Mouse (Mus musculus): Measurements from ENCODE around the gene Wdr91. TPM values are rescaled to one million over a fixed set of nuclear protein-coding genes. Genes with fewer than 3 reads are reported as not detected.

The Wdr91 gene
- total RNA-seq, 1 experiment from 2014 or later: 23.2 TPM

GRCm38 (mm10) chr6:34921941-34922340 lies 11.3 kb upstream of the Wdr91 start:
- 0 out of 2 replicates have a peak, but pooled peaks have one; percentile 40 for ATAC-seq (replicated peaks; ENCODE audit: insufficient number of reproducible peaks, low FRiP score, low TSS enrichment, poor library complexity, severe bottlenecking)

GRCm38 (mm10) chr6:34920631-34921030 lies 10.0 kb upstream of the Wdr91 start:
- no peak for ATAC-seq (replicated peaks; ENCODE audit: insufficient number of reproducible peaks, low FRiP score, low TSS enrichment, poor library complexity, severe bottlenecking)

DNA sequence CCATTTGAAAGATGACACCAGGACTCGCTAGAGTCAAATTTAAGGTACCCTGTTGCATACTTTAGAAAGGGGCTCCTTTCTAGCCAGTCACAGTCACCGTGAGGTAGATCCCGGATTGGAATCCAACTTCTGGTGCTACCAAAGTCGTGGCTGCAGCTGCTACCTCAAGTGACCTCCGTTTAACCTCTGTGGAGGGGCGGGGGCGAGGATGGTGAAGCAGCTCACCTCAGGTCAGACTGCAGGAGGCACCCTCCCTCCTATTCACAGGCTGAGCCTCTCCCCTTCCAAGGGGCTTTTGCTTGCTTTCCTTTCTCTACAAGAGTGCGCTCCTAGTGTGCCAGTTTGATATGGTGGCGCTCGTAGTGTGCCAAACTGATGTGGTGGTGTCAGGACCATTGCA lies 9.3 kb upstream of the Wdr91 start, which contains the start of gene Stra8:
Gene Stra8, plus strand, starts transcription at position 208 of the 400 bp plus-strand sequence.
- ATAC-seq (replicated peaks; ENCODE audit: insufficient number of reproducible peaks, low FRiP score, low TSS enrichment, poor library complexity, severe bottlenecking): no peak

DNA sequence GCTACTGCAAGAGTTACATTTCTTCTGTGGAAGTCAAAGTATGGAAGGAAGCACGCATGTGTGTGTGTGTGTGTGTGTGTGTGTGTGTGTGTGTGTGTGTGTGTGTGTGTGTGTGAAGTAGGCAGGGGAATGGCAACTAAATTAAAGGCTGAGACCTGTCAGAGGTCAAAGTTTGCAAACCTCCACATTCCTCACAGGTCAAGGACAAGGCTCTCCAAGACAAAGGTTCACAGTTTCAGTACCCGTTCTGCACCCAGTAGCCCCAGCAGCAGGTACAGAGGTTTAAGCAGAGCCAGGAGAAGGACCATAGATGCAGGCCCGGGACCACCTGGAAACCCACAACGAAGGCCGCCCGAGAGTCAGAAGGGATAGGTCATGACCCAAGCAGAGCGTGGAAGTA lies 8.5 kb upstream of the Wdr91 start:
- ATAC-seq (replicated peaks; ENCODE audit: insufficient number of reproducible peaks, low FRiP score, low TSS enrichment, poor library complexity, severe bottlenecking): no peak

DNA sequence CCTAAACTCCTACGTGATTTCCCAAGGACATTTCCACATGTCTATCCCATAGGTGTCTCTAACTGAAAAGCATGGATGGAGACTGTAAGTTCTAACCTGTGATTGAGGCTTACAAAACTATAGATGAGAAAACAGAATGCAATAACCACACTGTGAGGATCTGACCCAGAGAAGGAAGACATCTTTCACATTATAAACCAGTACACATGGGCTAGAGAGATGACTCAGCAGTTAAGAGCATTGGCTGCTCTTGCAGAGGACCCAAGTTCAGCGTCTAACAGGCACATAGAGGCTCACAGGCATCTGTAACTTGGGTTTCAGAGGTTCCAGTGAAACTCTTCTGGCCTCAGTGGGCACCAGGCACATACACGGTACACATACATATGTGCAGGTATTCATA lies 3.8 kb upstream of the Wdr91 start:
- ATAC-seq (replicated peaks; ENCODE audit: insufficient number of reproducible peaks, low FRiP score, low TSS enrichment, poor library complexity, severe bottlenecking): no peak

DNA sequence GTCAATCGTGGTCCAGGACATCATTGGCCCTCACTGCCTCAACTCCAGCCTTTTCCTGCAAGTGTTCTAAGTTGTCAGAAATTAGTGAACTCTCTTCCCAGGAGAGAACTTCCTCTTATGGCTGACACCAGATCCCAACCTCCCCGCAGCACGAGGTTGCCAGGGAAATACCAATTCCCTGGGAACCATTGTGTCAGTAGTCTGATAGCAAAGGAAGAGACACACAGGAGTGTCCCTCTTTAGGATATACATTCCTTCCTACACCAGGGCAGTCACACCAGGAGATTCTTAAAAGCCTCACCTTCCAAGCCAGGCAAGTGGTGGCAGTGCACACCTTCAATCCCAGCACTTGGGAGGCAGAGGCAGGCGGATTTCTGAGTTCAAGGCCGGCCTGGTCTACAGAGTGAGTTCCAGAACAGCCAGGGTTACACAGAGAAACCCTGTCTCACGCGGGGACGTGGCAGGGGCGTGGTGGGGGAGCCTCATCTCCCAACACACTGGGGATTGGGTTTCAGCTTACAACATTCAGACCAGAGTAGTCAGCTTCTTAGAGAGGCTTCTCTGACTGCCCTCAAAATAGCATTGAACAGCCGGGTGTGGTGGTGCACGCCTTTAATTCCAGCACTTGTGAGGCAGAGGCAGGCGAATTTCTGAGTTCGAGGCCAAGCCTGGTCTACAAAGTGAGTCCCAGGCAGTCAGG lies 2.8 kb upstream of the Wdr91 start:
- ATAC-seq (replicated peaks; ENCODE audit: insufficient number of reproducible peaks, low FRiP score, low TSS enrichment, poor library complexity, severe bottlenecking): no peak

DNA sequence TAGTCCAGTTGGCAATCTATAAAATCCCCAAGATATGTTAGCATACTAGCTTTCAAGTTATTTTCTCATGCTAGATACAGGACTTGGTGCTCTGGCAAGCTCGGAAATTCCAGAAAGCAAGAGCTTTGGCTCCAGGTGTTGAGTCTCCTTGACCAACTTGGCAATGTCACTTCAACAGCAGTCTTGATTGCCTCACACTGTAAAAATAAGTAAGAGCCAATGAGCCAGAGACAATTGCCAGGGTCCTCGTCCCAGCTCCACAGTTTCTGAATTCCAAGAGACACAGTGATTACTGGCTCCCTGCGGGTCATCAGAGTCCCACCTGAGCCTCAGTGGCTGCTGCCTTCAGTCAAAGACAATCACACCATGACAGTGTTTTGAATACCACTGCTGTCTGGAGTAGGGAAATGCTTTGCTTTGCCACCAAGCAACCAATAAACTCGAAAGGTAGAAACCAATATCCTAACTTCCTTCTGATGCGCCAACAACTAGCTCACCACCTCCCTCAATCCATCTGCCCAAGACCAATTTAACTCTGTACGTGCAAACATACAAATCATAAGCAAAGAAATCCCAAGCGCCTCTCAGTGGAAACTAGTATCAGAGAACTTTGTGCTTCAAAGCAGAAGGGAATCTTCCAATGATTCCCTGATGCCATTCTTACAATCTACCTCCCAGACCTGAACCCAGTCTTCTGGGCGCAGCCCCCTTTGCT lies 888 bp downstream of the Wdr91 start:
- ATAC-seq (replicated peaks; ENCODE audit: insufficient number of reproducible peaks, low FRiP score, low TSS enrichment, poor library complexity, severe bottlenecking): no peak

DNA sequence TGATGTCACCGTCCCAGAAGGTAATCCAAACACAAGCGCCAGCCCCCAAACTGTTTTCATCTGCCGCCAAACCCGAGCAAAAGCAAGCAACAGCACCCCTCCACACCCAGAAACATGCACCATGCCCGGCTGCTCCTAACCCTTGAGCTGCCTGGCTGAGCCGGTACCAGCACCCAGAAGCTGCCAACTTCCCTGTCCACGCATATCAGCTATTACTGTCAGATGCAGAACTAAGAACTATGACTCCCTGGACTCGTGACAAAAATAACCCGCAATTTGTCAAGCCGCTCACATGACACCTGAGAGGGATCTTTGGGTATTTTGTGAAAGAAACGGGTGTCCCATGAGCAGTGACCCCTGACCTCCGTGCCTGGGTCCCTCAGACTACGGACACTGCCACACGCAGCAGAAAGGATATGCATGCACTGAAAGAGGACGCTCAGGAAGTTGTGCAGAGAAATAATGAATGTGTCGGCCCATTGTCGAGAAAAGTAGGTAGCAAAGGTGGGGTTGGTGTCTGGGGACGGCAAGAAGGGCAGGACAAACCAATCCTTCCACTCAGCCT lies 2.9 kb downstream of the Wdr91 start:
- no peak for ATAC-seq (replicated peaks; ENCODE audit: insufficient number of reproducible peaks, low FRiP score, low TSS enrichment, poor library complexity, severe bottlenecking)

DNA sequence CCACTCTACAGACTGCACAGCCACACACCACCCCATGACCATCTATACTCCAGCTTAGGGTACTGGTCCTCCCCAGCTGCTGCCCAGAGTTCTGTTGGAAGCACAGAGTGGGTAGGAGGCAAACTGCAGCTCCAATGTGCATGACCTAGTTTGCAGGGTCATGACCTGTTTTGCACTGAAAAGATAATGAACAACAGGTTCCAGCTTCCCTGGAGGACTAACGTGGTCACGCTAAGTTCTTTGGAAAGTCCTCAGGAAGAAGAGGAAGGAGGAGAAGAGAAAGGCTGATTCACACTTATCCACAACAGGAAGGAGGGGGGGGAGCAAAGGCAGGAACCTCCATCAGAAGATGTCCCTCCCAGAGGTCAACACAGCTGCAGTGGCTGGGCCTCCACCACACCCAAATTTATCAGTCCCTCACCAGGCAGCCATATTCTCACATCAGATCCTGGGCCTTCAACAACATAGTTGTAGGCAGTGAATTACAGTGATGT lies 3.5 kb downstream of the Wdr91 start:
- no peak for ATAC-seq (replicated peaks; ENCODE audit: insufficient number of reproducible peaks, low FRiP score, low TSS enrichment, poor library complexity, severe bottlenecking)

DNA sequence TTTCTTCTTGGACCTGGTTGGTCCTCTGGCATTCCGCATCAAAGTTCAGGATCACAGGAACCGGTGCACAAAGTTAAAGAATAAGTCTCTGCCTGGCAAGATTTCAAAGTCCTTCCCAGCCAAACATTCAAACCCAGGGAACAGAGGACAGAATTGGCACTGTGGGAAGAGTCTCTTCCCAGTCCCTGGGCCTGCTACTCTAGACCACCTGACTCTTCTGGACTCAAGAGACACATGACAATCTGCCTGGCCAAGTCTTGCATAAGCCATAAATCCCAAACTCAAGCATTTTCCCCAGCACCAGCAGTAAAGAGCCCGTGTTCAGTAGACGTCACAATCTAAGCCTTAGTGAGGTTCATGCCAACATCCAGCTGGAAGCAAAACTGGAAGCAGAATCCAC lies 4.0 kb downstream of the Wdr91 start:
- ATAC-seq (replicated peaks; ENCODE audit: insufficient number of reproducible peaks, low FRiP score, low TSS enrichment, poor library complexity, severe bottlenecking): no peak

- ATAC-seq (replicated peaks; ENCODE audit: insufficient number of reproducible peaks, low FRiP score, low TSS enrichment, poor library complexity, severe bottlenecking): no peak
These were observed 4.6 kb downstream of the Wdr91 start for GRCm38 (mm10) chr6:34906125-34906524.

DNA sequence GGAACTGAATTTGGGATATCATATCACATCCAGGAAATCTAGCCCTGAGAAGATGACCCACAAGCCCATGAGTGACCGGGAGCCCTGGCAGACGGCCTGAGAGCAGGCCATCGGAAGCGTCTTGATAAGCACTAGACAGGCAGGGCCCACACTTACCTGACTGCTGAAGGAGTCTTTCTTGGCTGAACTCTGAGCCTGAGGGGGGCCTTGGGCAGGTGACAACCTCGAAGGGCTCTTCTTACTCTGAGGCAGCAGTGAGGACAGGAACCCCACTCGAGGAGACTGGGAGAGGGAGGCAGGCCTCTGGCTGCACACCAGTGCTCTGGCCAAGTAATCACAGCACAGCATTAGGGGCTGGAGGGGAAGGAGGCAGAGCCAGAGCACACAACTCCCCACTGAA lies 6.3 kb downstream of the Wdr91 start:
- ATAC-seq (replicated peaks; ENCODE audit: insufficient number of reproducible peaks, low FRiP score, low TSS enrichment, poor library complexity, severe bottlenecking): no peak

GRCm38 (mm10) chr6:34903851-34904250 lies 6.8 kb downstream of the Wdr91 start:
- ATAC-seq (replicated peaks; ENCODE audit: insufficient number of reproducible peaks, low FRiP score, low TSS enrichment, poor library complexity, severe bottlenecking): no peak

- ATAC-seq (replicated peaks; ENCODE audit: insufficient number of reproducible peaks, low FRiP score, low TSS enrichment, poor library complexity, severe bottlenecking): no peak
These were observed 7.2 kb downstream of the Wdr91 start for GRCm38 (mm10) chr6:34903441-34903840.

- no peak for ATAC-seq (replicated peaks; ENCODE audit: insufficient number of reproducible peaks, low FRiP score, low TSS enrichment, poor library complexity, severe bottlenecking)
These were observed 8.1 kb downstream of the Wdr91 start for GRCm38 (mm10) chr6:34902578-34902977.

- peak; percentile 23; the same call in 1 of the 2 replicates for ATAC-seq (replicated peaks; ENCODE audit: insufficient number of reproducible peaks, low FRiP score, low TSS enrichment, poor library complexity, severe bottlenecking)
These were observed 8.7 kb downstream of the Wdr91 start for GRCm38 (mm10) chr6:34901911-34902444.

DNA sequence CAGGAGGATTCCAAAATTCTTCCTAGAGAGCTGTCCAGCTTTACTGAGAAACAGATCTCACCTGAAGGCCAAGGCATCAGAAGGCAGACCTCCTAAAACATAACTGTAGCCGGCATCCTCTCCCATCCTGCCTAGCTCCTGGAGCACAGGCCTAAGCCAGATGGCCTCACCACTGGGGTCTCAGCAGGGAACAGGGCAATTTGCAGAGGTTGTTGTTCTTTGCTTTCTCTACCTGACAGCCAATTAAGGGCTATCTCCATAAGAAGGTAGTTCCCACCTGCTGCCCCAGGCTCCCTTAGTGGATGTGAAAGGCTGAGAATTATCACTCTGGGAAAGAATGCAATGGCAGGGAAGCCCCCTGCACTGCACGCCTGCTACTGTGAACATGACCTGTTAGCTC lies 9.7 kb downstream of the Wdr91 start:
- no peak for ATAC-seq (replicated peaks; ENCODE audit: insufficient number of reproducible peaks, low FRiP score, low TSS enrichment, poor library complexity, severe bottlenecking)

DNA sequence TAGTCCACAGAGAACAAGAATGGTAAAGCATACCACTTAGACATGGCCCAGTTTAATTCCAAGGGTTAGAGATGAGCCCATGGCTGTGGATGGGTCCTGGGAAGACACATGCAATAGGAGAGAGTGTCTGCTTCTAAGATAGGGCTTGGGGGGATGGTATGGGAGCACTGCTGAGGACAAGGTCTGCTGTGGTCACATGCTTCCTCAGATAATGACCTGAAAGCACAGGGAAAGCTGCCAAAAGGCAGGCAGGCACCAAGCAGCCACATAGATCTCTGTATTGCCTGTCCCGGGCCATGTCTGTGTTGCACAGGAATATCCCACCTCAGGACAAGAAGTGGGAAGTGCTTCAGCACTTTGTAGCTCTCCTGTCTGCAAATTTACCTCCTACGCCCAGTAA lies 11.5 kb downstream of the Wdr91 start:
- no peak for ATAC-seq (replicated peaks; ENCODE audit: insufficient number of reproducible peaks, low FRiP score, low TSS enrichment, poor library complexity, severe bottlenecking)

DNA sequence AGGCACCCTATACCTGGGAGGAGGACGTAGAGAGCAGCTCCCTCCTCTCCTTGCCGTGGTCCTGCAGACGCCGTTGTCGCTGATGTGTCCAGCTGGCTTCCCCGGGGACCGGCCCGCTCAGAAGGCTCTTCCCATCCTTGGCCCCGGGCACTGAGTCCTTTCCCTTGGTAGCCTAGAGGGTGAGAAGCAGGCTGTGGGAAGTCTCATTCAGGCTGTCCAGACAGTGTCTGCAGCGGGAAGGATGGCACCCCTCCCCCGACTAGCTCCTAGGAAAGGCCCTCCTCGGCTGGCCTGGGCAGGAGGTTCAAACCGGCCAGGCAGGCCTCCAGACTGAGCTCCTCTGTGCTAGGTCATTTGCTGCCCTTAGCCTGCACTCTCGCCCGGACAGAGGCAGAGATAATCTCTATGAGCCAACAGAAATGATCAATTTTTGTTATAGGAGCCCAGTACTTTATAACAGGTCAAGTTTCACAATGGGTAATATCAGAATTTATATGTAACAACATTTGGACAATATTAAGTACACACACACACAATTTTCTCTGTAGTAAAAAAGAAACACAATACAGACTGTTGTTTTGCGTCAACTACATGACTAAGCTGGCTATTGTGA lies 14.4 kb downstream of the Wdr91 start:
- ATAC-seq (replicated peaks; ENCODE audit: insufficient number of reproducible peaks, low FRiP score, low TSS enrichment, poor library complexity, severe bottlenecking): no peak
